Mouse (Mus musculus) kidney, postnatal 25 days (tissue): Measurements from ENCODE around the gene Trim29.
A peak's percentile ranks its signal among the peaks of the same experiment; 100 is the strongest.

Source experiments
- DNase-seq, 2 experiments: peaks; one replicate each; pipeline ENCODE4 v3.0.0; 2021; ENCODE audit warnings: mixed read lengths in 2 of 2

Gene Trim29

DNA sequence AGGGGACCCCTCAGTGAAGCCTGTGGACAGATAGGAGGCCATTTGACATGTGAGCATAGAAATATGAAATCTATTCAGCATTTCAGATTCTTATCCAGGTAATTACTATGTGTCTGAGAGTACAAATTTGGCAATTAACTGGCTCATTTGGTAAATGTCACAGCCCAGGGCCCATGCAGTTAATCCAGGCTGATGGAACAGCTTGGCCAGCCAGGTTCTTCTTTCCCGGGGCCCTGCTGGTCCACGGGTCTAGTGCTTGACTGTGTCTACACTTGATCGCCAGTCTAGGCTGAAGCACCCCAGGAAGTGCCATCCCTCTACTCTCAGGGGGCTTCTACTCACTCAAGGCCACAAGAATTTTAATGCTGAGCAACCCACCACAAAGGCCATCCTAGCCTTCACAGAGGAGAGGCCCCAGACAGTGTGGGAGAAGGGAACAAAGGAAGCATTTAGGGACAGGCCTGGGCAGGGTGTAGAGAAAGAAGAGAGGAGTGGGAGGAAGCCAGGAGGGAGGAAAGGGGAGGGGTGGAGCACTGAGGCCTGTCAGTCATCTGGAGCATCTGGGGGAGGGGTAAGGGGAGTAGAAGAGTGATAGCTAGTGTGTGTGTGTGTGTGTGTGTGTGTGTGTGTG is 4.8 kb downstream of the Trim29 start:
- no peak for DNase-seq

DNA sequence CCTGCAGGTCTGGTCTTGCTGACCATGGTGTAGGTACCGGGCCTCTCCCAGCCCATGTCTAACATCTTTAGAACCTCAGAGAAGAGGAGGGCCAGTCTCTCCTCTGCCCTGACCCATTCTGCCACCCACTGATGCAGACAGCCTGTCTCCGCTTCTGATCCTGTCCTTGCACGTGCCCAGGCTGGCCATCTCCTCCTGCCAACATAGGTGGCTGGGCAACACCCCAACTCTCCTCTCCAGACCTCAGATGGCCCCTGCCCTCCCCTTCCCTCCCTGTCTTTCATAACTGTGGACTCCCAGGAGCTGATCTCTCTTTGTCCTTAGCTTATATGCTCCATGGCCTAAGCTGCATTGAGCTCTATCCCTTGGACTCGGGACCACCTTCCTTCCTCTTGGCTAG is 5.8 kb downstream of the Trim29 start:
- no peak for DNase-seq

DNA sequence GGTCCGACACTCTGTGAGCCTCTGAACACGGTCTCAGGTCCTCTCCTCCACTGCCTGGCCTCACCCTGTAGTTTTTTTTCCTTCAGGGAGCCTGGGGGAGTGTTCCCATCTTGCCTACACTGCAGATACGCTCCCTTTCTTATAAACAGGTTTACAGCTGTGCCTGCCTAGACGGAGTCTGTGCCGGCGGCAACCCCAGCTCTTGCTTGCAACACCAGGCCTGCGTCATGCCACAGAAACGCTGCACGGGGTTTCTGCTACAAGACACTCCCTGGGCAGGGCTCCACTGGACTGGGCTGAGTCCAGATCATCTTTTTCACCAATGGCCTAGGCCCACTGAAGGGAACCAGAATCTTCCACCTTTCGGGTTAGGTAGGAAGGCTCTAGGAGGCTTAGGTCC is 8.0 kb downstream of the Trim29 start:
- DNase-seq = no peak

DNA sequence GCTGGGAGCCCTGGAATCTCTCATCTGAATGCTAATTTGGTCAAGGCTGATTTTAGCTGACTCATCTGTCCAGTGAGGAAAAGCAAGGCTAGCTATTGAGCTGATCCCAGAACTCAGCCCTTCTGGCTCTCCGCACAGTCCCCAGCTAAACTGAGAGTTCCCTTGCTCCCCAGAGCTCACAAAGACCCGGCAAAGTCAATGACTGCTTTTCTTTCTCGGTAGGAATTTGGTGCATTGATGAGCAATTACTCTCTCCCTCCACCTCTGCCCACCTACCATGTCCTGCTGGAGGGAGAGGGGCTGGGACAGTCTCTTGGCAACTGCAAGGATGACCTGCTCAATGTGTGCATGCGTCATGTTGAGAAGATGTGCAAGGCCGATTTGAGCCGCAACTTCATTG is 11.3 kb downstream of the Trim29 start:
- no peak for DNase-seq

DNA sequence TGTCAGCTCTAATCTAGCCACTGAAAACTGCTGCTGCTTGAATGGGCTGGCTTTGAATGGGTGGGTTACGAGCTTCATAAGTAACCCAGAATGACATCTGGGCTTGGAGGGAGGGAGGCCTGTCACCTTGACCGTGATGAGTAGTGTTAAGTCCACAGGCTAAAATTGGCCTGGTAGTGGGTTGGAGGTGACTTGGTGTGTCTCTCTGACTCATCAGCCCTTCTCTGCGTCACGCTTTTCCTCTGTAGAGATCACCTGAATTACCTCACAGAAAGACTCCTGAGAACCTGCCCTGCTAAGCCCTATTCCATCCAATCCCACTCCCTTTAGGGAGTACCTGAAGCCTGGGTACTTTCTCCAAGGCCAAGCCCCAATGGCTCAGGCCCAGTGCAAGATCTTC is 12.0 kb downstream of the Trim29 start:
- no peak for DNase-seq

DNA sequence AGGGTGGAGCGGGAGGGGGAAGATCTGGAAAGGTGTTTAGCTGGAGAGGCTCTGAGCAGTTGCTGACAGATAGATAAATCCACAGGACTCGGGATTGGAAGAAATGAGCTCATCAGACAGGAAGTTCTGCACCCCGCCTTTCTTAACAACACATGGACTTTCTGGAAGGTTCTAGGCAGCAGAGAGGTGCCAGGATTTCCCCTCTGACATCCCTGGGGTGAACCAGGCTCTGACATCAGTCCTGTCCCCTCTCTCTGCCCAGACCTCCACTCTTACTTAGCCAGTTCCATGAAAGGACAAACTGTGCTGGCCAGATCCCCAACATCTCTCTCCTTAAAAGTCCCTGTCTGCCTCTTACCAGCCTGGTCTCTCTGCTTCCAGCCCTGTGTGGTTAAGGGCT is 14.8 kb downstream of the Trim29 start:
- DNase-seq = no peak

DNA sequence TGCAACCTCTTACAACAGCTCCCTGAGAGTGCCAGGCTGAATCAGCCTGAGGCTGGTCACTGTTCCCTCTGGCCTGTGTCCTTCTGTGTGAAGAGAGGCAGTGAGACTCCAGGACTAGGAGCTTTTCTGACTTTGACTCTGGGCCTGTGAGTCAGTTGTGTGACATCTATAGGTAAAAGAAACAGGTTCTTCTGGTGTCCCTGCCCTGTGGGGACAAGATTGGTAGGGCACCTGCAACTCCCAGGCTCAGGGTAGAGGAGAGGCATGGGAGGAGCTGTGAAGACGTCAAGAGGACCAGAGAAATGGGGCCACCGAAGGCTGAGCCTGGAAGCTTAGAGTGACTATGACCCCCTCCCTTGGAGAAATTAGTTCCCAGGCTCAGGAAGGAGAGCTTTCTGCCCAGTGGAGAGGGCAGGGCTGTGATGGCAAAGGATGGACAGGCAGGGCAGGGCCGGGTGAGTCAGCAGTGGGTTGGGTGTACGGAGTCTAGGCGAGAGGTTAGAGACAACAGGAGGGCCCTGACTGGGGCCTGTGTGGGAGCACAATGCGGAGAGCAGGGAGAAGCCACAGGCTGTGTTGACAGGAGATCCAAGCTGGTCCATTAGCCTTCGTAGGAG is 15.5 kb downstream of the Trim29 start:
- DNase-seq = no peak

DNA sequence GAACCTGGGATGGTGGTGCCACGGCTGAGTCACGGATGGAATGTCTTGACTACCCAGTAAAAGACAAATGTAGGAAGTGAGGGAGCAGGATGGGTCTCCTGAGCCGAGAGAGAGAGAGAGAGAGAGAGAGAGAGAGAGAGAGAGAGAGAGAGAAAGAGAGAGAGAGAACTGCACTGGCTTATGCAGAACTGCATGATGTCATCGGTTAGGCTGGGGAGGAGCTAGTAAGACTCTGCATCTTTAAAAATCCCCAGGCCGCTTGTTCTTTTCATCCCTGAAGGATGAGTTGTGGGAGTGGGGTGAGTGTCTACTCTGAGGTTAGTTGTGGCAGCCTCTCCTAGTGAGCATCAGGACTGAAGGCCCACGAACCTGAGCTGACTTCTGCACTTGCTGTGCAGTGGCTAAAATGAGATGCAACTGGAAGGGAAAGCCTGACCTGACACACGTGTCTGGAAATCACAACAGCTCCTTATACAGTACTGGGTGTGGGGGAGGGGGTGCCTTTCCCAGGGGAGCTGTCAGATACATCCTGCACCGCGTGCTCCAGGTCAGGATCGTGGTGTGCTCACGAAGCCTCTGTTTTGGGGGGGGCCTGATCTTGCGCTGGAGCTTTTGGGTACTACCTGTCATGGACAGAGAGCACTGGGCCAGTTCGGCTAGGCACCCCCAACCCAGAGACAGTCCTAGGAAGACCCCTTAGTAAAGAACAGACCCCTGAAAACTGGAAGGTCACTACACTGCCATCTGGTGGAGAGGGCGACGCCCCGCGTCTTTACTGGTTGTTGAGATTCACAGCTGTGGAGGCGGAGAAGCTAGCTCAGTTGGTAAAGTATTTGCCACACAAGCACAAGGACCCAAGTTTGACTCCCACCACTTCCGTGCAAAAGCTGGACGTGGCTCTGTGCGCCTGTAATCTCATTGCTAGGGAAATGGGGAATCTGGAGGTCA is 16.8 kb downstream of the Trim29 start:
- no peak for DNase-seq

DNA sequence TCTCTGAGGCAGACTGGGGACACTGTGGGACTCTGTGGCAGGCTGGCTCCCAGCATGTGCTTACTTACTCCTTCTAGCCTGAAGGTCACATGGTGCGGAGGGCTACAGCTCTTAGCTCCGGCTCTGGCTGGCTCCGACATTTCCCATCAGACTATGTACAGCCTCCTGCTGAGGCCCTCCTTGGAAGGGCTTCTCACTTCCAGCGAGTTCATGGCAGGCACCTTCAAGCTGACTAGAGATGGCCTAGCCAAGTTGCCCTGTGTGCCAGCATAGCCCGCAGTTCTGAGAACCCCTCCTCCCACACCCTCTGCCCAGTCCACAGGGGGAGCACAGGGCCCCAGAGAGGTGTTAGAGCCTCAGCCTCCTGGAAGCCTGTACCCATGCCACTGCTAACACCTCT is 19.8 kb downstream of the Trim29 start:
- DNase-seq = no peak

DNA sequence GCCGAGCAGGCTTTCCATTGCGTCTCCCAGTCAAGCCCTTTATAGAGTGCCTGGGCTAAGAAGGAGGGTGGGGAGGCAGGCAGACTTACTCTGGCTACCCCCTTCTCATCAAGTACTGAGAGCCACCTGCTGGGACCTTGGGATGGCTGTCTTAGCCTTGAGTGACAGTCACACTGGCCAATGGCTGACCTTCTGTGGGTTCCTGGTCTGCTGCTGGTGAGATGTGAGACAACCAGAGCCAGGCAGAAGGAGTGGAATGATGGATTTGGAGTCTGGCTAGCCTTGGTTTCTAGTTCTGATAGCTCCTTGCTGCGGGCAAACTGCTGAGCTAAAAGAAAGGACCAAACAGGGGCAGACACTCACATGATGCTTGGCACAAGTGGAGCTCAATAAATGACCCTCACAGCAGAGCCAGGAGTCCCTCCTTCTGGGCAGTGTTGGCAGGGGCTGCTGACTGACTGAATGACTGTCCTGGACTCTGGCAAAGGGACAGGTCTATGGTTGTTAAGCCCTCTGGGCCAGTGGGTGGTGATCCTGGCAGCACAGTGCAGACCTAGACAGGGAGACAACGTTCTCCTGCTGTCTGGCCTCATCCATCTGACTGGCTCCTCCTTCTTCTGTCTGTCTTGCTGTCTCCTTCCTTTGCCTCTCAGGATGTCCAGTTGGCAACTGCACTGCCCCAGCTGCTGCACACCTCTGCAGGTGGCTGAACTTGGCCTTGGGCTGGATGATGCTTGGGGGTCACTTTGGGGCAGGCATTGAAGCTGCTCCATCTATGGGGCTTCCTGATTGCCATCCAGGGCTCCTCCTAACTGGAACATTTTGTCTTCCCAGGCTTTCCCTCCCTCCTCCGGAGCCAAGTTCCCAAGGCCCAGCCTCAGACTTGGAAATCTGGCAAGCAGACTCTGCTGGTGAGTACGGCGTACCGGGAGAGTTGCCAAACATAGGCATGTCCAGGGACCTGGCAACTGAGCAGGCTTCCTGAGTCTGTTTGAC is 21.1 kb downstream of the Trim29 start:
- peak in 1 of 2 experiments; percentile 10 for DNase-seq

DNA sequence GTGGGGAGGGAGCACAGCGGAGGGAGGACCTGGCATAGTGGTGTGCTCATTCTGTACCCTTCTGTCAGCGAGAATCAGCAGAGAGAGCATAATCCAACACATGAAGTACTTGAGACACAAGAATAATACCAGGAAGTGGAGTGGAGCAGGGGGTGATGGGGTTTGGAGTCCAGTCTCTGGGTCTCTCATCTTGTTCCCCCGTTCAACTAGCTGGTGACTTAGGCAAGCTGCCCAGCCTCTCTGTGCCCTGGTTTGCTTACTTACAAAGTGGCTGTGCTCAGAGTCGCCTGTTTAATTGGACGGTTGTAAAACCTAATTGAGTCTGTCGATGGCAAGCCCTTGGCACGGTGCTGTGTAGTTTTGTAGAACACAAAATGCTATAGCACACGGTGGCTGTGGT is 23.8 kb downstream of the Trim29 start:
- DNase-seq = no peak

DNA sequence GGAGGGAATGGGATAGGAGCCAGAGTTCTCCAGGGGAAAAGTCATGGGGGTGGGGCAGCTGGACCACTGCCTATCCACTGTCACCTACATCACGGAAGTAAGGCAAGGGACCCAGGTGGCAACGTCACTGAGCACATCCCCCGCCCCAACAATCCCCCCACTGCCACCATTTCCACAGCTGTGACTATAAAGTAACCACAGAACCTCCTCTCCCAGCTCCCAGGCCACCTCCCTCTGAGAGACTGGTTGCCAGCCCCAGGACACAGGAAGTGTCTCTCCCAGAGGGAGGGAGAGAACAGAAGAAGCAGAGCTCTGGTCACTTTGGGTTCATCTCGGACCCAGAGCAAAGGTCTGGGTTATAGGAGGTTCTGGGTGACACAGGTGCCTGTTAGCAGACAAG is 27.0 kb downstream of the Trim29 start:
- no peak for DNase-seq

DNA sequence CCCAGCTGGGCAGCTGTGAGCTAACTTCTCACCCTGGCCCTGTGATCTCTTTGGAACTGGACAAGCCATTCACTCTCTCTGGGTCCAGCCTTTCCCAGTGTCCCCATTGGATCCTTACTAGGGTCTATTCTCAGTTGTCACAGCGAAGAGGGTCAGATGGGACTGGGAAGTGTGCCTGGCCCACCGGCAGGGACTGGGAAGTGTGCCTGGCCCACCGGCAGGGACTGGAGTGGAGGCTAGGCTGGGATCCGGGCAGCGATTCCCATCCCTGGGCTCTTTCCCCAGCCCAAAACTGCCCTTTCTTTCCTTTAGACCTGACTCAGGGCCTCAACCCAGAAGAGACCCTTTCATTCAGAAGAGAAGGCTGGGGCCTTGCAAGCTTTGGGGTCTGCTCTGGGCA is 27.4 kb downstream of the Trim29 start:
- no peak for DNase-seq

DNA sequence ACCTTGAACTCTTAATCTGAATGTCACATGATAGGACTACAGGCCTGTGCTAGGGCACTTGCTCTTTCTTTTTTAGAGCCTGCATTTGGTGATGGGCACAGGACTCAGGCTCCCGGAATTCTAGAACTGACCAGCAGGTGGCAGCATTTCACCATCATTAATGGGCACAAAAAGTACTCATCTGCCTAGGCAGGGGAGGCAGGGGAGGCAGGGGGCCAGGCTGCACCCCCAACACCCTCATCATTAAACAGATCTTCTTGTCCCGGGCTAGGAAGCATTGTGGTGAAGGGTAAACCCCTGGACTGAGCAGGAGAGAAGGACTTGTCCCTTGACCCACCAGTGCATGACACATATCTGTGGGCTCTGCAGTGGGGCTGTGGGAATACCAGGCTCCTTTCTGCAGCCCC is 29.0 kb downstream of the Trim29 start:
- peak; percentile 53 to 81 for DNase-seq

DNA sequence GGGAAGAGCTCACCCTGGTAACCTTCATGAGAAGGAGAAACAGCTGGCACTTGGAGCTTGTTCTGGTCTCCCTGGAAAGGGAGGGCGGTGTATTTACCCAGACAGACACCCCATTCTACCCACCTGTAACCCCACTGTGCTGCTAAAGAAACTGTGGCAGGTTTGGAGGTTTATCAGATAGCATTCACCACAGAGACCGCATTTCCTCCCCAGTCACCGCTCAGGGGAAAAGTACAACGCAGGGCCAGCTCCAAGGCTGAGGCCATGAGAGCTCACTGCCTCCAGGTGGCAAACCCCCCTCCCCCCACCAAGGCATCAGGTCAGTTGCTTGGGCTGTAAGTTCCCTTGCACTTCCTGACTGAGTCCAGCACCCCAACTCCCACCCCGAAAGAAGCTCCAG is 39.4 kb downstream of the Trim29 start:
- no peak for DNase-seq

DNA sequence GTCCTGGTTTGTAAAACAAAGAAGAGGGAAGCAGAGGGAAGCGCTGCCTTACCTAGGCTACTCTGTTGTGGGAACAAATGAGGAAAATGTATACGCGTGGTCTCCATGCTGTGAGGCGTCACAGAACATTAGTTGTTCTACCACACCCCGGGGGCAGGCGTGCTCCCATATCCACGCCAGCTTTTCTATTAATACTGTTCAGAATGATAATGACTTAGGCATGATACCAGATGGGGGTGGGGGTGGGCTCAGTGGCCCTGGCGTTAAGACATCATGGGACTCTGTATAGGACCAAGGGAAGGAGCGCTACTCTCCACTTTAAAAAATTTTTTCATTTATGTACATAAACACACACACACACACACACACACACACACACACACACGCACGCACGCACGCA is 40.4 kb downstream of the Trim29 start:
- no peak for DNase-seq

DNA sequence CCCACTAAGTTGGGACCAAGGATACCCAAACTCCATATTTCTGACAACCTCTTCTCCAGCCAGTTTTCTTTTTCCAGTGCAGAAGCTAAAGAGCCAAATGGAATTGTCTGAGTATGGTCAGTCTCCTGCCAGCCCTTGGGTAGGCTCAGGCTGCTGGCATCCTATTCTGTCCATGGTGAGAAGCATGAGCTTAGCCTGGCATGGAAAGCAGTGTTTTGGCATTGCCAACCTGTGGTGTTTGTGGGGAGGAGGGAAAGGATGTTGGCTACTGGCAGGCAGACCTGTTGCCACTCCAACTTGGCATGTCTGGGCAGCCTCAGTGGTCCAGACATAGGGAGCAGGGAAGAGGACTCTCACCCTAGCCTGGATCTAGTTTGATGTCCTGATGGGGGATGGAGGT is 46.4 kb downstream of the Trim29 start:
- DNase-seq = no peak

DNA sequence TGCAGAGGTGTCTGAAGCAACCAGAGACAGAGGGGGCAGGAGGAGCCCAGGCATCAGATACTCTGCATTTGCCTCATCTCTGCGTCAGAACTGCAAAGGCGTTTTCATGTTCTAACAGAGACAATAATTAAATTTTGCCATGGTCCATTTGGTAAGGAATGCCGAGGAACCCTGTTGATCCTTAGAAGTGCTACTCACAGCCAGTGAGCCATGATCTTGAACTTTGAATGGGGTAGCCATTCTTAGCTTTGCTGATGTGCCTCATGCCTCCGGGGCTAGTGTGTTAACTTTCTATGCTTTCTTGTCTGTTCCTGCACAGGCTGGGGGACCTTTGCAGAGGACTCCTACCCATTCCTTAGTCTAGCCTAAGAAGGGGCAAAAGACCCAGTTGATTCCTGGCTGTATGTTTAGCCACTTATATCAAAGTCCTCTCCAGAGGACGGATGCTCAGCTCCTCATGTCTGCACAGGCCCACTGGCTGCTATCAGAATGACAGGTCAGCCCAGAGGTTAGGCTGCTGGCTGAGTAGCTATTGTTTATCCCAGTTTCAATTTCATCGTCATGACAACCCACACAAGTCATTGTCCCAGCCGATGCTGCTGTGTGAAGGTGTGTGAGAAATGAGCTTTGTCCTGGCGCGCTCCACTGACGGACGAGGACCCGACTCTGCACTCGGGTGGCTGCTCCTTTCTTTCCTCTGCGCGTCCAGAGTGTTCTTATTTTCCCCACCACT is 48.1 kb downstream of the Trim29 start:
- no peak for DNase-seq

DNA sequence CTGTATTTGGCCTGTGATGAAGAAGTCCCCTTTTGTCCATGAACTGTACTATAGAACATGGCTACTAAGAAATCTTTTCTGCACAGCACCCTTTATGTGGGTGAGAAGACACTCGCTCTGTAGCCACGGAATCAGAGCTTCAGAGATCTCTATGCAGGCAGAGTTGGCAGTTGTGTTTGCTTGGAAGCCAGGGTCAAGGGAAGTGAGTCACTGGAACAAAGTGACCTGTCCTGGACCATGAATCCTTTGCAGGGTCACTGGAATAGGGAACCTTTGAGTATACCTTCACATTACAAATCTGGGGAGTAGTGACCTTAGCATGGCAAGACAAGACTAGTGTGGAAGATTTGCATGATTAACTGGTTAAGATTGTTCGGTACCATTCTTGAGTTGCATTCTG is 58.1 kb downstream of the Trim29 start:
- DNase-seq = no peak

DNA sequence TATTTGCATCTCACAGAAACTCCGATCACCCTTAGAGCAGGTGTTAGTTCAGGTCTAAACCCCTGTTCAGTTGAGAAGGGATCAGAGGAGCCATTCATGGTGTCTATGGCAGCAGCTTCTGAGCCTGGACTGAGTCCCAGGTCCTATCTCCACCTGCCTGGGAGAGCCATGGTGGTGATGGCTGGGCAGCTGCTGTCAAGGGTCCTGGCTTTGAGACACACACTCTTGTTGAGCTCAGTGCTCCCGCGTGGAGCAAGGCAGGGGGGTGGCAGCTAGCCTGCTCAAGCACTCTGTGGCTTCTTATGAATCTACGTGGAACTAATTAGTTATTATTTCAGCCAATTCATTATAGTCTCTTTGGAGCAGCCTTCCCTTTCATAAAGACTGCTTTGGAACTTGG is 73.2 kb downstream of the Trim29 start:
- DNase-seq = no peak

DNA sequence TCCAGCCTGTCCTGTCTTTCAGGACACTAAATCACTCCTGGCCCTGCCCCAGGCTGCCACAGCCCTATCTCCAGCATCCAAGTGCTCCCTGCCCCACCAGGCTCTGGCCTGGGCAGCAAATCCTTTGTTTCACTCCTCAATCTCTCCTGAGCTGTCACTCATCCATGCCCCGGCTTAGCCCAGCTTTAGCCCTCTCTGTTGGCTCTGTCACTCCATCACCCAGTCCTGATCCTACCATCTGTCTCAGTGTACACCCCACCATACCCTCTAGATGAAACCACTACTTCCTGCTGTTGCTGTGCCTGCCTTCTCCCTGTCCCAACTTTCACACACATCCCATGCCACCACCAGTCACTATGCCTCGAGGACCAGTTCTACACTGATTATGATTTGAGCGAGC is 73.8 kb downstream of the Trim29 start:
- no peak for DNase-seq
